Mouse (Mus musculus) adipocyte (in vitro differentiated cells): ENCODE data around the gene Nav1.

Experiments
- DNase-seq: peaks from one replicate; pipeline ENCODE4 v3.0.0-alpha.2; 2016; ENCODE audit warnings: low spot score

Gene Nav1

DNA sequence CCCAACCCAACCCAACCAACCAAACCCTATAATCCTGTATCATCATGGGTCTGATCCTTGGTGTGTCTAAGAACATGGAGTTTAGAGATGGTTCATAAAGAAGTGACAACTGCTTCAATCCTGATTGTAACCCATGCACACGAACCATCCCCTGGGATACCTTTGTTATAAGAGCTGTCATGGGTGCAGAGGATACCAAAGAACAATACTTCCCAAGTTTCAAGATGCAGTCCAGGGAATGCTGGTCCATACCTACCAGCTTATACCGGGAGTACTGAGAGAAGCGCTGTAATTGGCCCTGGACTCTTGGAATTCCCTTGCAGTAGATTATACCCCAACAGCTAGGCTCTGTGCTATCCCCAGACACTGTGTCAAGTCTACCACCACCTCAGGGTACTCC, 165.2 kb downstream of the Nav1 start:
- no peak for DNase-seq

DNA sequence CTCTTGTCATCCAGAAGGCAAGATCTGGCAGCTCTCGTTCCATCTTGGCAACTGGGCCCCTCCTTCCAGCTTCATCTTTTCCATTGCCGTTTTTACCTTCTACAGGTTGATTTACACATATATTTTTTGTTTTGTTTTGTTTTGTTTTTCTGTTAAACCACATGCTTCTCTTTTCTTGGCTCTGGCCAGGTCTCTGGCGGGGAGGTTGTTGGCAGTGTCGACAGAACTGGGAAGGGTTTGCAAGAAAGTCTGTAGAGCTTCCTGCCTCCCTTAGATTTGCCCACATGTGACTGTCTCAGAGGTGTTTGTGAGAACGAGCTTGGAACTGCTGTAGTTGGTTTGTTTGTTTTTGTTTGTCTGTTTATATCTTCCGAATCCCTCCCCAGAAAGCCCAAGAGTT, 166.1 kb downstream of the Nav1 start:
- peak; percentile 68 for DNase-seq

DNA sequence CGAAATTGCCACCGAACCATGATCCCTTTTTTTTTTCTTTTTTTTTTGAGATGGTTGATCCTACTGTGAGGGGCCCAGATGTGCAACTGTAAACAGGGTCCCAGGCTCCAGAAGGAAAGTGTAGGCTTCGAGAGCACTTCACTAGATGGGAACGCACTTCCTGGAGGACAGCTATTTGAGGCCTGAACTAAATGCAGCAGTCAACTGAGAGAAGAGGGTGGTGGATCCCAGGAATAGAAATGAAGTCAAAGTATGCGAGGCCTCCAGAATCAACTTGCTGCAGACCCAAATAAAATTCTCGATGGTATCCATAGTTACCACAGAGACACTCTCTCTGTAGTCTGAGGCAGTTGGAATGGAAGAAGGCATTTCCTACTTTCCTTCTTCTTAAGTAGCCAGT, 168.3 kb downstream of the Nav1 start:
- no peak for DNase-seq

DNA sequence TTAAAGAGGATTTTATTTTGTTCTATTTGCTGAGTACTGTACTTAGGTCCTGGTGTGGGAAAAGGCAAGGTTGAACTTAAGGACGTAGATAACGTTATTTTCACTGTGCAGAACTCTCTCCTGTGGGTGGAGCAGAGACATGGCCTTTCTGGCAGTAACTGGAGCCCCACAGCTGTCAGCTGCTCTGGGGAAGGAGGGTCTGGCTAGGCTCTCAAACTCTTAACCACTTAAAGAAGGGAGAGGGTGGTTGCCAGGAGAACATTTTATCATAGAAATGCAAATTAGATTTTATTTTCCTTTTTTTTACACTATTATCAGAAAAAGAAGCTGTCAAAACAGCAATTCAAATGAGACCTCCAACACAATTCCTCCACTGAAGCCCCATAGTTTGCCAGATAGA, 171.3 kb downstream of the Nav1 start:
- peak; percentile 36 for DNase-seq

DNA sequence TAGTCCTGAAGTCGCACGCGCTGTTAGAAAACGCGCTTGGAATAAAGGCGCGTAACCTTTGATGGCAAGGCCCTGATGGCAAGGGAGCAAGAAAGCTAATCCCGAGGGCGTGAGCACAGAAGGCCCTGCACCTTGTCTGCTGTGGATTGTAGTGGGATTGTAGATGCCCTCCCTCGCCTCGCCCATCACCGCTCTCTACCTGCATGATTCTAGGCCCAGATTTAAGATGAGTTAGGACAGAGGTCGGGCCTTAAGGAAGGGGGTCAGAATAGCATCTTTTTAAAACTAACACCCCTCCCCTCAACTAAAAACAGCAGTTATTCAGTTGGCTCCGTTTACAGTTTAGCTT, 176.5 kb downstream of the Nav1 start:
- no peak for DNase-seq

DNA sequence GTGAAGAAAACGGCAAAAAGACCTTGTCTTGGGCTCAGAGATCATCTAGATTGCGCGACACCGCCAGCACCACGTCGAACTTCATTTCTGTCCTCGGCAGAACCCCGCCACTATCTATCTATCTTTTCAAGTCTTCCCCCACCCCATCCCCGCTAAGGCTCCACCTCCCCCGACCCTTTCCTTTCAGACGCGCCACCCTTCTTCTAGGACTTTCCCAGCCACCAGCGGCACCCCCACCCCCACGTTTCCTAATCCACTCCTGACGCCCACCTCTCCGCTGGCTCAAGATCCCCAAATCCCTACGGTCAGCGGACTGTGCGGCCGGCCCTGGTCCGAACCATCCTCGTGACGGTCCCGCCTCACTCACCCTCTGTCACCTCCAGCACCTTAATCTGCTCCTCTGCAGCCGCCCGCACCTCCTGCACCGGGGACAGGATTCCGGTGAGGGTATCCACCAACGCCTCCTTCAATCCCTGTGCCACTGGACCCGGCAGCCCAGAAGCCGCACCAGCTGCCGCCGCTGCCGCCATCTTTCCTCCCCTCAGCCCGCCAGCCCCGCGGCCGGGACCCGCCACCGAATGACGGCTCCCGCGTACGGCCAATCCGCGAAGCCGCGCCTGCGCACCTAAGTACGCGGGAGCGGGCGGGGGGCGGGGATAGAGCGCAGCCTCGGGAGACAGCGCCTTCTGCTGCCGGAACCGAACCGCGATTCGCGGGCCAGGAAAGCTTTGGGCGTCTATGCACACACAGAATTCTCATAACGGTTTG, 177.0 kb downstream of the Nav1 start, which contains the start of gene Ipo9:
Ipo9 (minus strand) TSS at position 599 of the 768 bp plus-strand sequence.
- DNase-seq, result peak; percentile 91

DNA sequence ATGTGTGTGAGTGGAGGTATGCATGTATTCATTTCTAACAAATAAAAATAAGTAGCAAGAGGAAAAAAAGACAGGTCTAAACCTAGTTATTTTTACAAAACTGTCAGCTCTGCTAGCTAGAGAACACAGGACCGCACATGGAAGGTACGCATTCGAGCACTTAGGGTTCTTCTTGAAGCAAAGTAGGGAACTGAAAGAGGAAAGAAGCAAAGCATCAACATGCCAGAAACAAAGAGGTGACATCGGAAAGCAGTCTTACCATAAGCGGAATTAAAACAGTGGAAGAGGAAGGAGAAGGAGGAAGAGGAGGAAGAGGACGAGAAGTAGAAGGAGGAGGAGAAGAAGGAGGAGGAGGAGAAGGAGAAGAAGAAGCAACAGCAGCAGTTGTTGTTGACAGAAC, 179.7 kb downstream of the Nav1 start:
- DNase-seq, result no peak

DNA sequence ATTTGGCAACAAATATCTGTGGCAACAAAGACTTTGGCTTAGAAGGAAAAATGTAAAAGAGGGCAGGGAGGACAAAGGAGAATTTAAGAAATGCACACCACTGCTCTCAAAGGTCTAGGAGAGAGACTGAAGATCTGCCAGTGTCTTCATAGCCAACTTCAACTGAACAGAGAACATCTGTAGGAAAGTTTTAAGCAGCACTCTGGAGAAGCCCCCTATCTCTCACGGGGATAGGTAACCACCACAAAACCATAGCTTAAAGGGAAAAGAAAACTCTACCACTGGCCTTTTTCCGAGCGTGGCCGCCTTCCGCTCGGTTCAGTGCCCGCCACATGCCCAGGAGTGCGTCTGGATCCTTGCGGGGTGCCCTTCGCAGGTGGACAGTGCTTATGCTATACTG, 180.4 kb downstream of the Nav1 start:
- DNase-seq, result peak; percentile 66

DNA sequence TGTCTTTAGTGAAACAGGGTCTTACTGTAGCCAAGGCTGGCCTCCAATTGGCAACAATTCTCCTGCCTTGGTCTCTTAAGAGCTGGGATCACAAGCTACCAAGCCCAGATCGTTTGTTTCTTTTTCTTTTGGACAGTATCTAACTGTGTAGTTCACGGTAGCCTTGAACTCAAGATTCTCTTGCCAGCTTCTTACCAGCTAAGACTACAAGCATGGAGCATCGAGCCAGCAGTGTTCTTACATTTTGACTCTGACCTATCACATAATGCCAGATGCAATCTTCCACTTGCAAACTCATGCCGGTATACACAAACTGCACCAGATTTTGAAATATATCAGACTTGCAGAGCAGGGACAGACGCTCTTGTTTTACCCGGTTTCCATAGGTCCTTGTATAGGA, 184.3 kb downstream of the Nav1 start:
- DNase-seq, result peak; percentile 57

DNA sequence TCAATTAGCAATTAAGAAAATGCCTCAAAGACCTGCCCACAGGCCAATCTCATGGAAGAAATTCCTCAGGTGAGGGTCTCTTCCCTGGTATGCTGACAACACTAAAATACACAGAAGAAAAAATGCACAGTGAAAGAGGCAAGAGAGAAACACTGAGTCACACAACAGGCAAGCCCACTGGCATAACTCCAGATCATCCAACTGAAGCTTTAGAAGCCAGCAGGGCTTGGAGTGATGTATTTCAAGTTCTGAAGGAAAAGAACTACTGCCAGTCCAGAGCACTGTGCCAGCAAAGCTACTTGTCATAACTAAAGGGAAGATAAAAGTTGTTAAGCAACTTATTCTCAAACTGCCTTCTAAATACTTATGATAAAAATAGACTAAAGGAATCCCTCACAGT, 193.1 kb downstream of the Nav1 start:
- DNase-seq, result peak; percentile 65

DNA sequence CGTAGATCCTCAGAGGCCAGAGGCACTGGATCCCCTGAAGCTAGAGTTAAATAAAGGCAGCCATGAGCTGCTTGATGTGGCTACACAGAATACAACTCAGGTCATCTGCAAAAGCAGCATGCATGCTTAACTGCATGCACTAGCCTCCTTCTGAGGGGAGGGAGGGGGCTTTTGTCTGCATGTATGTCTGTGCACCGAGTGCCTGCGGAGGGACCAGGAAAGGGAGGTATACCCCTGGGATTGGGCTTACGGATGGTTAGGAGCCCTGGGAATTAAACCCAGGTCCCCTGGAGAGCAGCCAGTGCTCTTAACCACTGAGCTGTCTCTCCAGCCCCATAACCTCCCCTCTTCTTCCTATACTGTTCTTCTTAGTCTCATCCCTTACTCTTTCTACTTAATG, 195.0 kb downstream of the Nav1 start:
- DNase-seq, result no peak

DNA sequence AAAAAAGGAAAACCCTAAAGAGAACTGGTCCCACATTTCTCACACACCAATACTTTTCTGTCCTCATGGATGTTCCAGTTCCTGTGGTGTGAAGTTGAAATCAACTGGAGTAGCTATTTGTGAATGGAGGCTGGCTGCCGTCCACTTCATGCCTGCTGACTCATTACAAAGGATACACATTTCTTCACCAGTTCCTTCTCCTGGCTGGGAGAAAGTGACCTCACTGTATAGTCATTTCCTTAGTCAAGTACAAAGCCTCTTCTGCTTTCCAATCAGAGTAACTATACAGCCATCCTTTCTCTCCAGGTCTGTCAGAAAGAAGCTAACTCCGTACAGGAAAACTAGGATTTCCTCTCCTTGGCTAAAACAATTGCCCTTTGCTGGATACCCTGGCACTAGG, 196.1 kb downstream of the Nav1 start:
- peak; percentile 88 for DNase-seq

DNA sequence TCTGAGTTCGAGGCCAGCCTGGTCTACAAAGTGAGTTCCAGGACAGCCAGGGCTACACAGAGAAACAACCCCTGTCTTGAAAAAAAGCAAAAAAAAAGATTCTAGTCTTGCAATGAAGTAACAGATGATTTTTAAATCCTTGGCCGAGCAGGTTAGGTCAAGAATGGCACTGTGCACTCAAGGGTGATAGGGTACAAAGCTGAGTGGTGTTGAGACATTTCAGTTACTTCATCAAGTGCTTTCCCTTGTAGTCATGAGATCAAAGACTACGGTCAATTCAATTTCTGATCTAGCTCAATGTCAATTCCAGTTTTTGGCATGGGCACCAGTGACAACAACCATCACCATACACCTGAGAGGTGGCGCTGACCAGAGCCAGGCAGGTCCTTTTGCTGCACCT, 198.1 kb downstream of the Nav1 start:
- no peak for DNase-seq

DNA sequence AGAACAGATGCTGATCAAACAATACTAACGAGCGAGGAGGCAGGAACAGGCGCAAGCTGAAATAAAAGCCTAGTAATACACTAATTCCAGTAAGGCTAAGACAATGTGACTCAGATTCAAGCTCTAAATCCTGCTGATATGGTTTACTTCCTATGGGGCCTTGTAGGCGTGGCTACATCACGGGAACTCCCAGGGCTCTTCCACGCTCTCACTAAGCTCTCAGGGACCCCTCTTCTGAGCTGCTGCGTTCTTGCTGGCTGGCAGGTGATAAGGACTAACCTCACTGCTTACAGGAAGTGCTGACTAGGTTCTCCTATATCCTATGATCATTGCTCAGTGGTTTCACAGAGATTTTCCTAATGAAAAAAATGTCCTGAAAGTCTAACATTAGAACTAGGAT, 201.7 kb downstream of the Nav1 start:
- no peak for DNase-seq

DNA sequence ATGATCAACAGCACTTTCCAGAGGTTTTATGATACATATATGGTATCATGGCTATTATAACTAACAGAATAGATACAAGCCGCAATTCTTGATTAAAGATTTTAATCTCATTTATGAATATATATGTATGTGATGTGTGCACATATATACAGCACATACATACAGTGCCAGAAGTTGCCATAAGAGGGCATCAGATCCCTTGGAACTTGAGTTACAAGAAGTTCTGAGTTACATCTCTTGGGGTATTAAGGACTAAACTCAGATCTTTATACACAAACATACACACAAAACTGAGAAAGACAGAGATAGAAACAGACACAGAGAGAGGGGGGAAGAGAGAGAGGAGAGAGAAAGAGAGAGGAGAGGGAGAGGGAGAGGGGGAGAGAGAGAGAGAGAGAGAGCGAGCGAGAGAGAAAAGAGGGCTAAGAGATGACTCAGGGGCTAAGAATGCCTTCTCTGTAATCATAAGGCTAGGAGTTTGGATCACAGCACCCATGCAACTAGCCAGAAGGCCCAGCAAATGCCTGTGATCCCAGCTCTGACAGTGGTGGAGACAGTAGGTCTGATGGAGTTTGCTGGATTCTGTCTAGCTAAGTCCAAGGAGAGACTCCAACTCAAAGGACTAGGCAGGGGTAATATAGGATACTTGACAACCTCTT, 205.5 kb downstream of the Nav1 start:
- no peak for DNase-seq

DNA sequence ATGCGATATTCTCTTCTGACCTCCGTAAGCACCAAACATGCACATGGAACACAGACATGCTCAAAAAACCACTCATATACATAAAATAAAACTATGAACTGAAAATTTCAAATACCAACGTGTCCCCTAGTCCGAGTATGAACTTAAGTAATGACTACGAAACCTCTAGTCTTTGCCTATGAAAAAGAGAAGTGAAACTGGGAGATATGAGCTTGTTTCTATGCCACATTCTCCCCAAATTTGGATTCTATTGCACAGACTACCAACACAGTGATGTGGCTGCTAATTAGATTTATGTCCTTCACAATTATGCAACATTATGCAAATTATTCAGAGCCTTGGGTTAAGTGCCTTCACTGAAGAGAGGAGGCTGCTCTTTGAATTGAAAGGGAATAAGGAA, 207.6 kb downstream of the Nav1 start:
- DNase-seq, result no peak

DNA sequence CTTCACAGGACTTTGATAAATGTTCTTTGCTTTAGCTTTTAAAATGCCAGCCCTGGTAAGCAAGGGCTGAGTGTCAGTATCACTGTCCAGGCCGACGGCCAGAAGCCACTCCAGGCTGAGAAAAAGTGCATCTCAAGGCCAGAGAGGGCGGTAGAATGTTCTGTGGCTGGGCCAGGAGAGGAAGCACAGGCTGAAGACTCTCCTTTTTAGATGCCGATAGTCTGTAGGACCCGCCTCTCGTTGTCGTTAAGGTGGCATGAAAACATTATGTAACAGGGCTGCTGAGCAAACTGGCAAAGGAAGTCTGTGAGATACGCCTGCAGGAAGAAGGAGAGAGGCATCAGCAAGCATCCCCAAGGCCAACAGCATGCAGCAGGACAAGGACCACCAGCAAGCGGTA, 221.9 kb downstream of the Nav1 start:
- no peak for DNase-seq
